Mouse (Mus musculus): ENCODE data around the gene Dot1l.

DNA sequence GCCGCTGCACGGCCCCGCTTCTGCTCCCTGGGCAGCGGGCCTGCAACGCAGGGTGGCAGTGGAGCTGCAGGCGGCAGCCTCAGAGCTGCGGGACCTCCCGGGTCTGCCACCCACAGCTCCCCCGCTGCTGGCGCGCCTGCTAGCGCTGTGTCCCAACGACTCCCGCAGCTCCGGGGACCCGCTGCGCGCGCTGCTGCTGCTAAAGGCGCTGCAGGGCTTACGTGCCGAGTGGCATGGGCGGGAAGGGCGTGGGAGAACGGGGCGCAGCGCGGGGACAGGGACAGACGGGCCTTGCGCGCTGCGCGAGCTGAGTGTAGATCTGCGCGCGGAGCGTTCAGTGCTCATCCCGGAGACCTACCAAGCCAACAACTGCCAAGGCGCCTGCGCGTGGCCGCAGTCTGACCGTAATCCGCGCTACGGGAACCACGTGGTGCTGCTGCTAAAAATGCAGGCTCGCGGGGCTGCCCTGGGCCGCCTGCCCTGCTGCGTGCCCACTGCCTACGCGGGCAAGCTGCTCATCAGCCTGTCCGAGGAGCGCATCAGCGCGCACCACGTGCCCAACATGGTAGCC is 52.1 kb downstream of the Dot1l start:
- no peak for TF ChIP-seq CTCF (IDR thresholded peaks at IDR 0.05; ENCODE audit: borderline replicate concordance, control insufficient read depth, extremely low read depth, insufficient read depth, low read length, poor library complexity)
- no peak for TF ChIP-seq POLR2A (IDR thresholded peaks at IDR 0.05; ENCODE audit: control insufficient read depth, extremely low read depth, insufficient read depth, low read length, poor library complexity)

Measured in thymus, adult 2 months (tissue).